Mouse (Mus musculus) stomach, embryonic 16.5 days (tissue): ENCODE results near the gene Hoxa4. TPM values are rescaled to one million over a fixed set of nuclear protein-coding genes. Genes with fewer than 3 reads are reported as not detected.

Experiments used
- ATAC-seq: fragments of 200-750 bp; cut with Nextera tagmentation; 2 replicates; pipeline ENCODE4 v1.8.0; 2017; ENCODE audit warnings: moderate number of reproducible peaks, moderate TSS enrichment; ENCODE audit not compliant: insufficient read depth, low FRiP score
- H3K27ac ChIP-seq: fragments of 300-500 bp; sonication (generic); 2 replicates; pipeline ENCODE4 v1.5.1; 2014; ENCODE audit warnings: low read length
- H3K27me3 ChIP-seq: fragments of 300-500 bp; sonication (generic); 2 replicates; pipeline ENCODE4 v1.6.1; 2014; ENCODE audit warnings: low read length, control low read depth, mixed read lengths; ENCODE audit not compliant: control insufficient read depth, insufficient read depth
- H3K36me3 ChIP-seq: fragments of 300-500 bp; sonication (generic); 2 replicates; pipeline ENCODE4 v1.6.1; 2014; ENCODE audit warnings: low read length; ENCODE audit not compliant: control insufficient read depth, insufficient read depth
- H3K4me1 ChIP-seq: fragments of 300-500 bp; sonication (generic); 2 replicates; pipeline ENCODE4 v1.6.1; 2014; ENCODE audit warnings: low read length, control low read depth, mixed read lengths; ENCODE audit not compliant: control insufficient read depth, insufficient read depth
- H3K4me2 ChIP-seq: fragments of 300-500 bp; sonication (generic); 2 replicates; pipeline ENCODE4 v1.6.1; 2014; ENCODE audit warnings: low read depth, low read length, mixed read lengths
- H3K4me3 ChIP-seq: fragments of 300-500 bp; sonication (generic); replicated peaks from 2 replicates; pipeline ENCODE4 v1.5.1; 2014; ENCODE audit warnings: mild to moderate bottlenecking, low read length
- H3K9ac ChIP-seq: fragments of 300-500 bp; sonication (generic); 2 replicates; pipeline ENCODE4 v1.6.1; 2014; ENCODE audit warnings: low read length
- H3K9me3 ChIP-seq: fragments of 300-500 bp; sonication (generic); replicated peaks from 2 replicates; pipeline ENCODE4 v1.6.1; 2016; ENCODE audit warnings: low read length, control low read depth; ENCODE audit not compliant: control insufficient read depth
- WGBS: fragments of 180-500 bp; shearing (Covaris S2); extraction: QIAGEN DNeasy Blood & Tissue Kit; methylation state at CpG from one replicate; pipeline ENCODE4 v1.1.7; 2014; 5-methylcytosine and 5-hydroxymethylcytosine counted together
- polyA plus RNA-seq: library from polyadenylated mRNA; unstranded; fragments of >200 nt; fragmentation: Nextera tagmentation; extraction: Ambion mirVana; gene quantifications from 2 replicates; pipeline ENCODE4 v1.2.1, GENCODE M21; 2015

Hoxa4 gene
- polyA plus RNA-seq, 1 experiment from 2014 or later, result 2.8 TPM

DNA sequence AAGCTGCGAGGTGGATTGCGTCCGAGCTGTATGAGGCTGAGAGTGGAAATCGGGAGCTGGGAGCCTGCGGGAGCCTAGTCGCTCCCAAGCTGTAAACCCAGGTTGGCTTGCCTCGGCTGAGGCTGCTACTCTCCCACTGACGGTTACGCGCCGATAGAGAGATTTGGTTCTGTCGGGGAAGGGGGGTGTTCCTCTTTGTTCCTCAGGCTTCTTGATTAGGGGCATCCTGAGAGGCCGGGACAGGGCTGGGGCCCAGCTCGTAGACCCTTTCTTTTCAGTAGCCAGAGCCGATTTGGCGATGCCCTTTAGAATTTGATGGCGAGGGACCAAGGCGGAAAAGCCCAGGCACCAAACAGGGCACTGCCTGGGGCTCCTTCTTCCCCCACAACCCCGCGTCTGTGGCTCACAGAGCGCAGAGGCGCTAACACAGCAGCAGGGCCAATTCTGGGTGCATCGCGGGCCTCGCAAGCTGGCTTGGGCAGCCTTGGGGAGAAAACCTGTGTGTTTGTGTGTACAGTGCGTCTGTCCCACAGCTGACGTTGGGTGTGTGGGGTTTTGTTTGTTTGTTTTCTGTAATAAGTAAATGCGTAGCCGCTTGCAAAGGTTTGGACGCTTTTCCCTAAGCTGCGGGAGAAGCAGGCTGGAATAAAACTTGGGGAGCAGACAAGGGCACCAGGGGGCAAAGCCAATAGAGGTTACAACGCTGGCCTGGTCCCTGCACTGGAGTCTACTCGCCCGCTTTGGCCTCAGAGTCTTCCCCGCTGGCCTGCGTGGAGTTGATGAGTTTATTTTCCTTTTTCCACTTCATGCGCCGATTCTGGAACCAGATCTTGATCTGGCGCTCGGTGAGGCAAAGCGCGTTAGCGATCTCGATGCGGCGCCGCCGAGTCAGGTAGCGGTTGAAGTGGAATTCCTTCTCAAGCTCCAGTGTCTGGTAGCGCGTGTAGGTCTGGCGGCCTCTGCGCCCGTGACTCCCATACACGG, 14.4 kb upstream of the Hoxa4 start:
- peak overlapping the region; percentile 71 for H3K4me3 ChIP-seq
- peak overlapping the region; percentile 84 for H3K4me2 ChIP-seq
- H3K9me3 ChIP-seq, result no peaks in the 10 kb centered on the region
- H3K27me3 ChIP-seq, result peaks cover 40% of the 10 kb centered on the region
- WGBS, result 14% methylated on average over 55 of the region's 55 CpGs
- H3K27ac ChIP-seq, result peak overlapping the region; percentile 70
- peaks cover 4% of the 10 kb centered on the region; the same call in 1 of the 2 replicates for H3K4me1 ChIP-seq
- no peaks in the 10 kb centered on the region for H3K36me3 ChIP-seq
- peak overlapping the region; percentile 73 for H3K9ac ChIP-seq
- ATAC-seq, result no peak

- peak overlapping the region; percentile 84 for H3K4me2 ChIP-seq
- WGBS, result 13% methylated on average over 14 of the region's 14 CpGs
- no peak for ATAC-seq
- no peaks in the 10 kb centered on the region for H3K9me3 ChIP-seq
- peak overlapping the region; percentile 70 for H3K27ac ChIP-seq
- H3K27me3 ChIP-seq, result peaks cover 42% of the 10 kb centered on the region
- H3K4me1 ChIP-seq, result peaks cover 4% of the 10 kb centered on the region; the same call in 1 of the 2 replicates
- H3K4me3 ChIP-seq, result peak overlapping the region; percentile 71
- no peaks in the 10 kb centered on the region for H3K36me3 ChIP-seq
- H3K9ac ChIP-seq, result peak overlapping the region; percentile 73
Observed at GRCm38 (mm10) chr6:52205221-52205620, 13.7 kb upstream of the Hoxa4 start.

- peak; percentile 89 for ATAC-seq
- H3K9ac ChIP-seq, result peak within 1 kb of the TSS; percentile 88
- H3K27ac ChIP-seq, result peak within 1 kb of the TSS; percentile 72
- H3K4me1 ChIP-seq, result peaks cover 4% of the 10 kb centered on the region; the same call in 1 of the 2 replicates
- peaks cover 38% of the 10 kb centered on the region for H3K27me3 ChIP-seq
- H3K4me3 ChIP-seq, result peak within 1 kb of the TSS; percentile 71
- H3K9me3 ChIP-seq, result no peaks in the 10 kb centered on the region
- under 1% methylated on average over 65 of the region's 65 CpGs for WGBS
- peak within 1 kb of the TSS; percentile 84 for H3K4me2 ChIP-seq
- H3K36me3 ChIP-seq, result no peaks in the 10 kb centered on the region
Observed at GRCm38 (mm10) chr6:52204050-52204752, 12.6 kb upstream of the Hoxa4 start, which contains the start of gene Hoxa5. Gene Hoxa5, minus strand, starts transcription at chr6:52204587.

DNA sequence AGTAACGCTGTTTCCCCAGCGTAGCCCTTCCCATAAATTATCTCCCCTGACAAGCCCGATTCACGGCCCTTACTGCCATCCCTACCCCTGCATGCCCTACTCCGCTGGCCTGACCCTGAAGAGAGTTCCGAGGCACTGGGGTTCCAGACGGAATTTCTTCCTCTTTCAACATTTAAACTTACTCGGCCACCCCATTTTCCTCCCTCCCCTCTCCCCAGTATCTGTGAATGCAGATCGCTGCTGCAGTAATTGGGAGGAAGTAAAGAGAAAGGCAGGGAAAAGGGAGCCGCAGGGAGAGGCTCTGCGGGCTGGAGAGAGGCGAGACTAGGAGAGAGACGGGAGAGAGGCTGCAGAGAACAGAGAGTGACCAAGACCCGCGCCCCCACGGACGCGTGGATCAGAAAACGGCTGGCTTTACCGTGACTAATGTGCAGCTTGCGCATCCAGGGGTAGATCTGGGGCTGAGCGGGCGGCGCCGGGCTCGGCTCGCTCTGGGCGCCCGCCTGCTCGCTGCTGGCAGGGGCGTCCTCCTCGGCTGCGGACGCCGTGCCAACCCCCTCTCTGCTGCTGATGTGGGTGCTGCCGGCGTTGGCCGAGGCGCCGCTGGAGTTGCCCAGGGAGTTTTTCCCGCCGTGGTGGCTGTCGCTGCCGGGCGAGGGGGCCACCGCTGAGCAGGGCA, 12.0 kb upstream of the Hoxa4 start:
- Histone ChIP-seq H3K36me3 (no peaks in the 10 kb centered on the region), H3K4me2 (peak overlapping the region; percentile 84), H3K9me3 (no peaks in the 10 kb centered on the region), H3K27me3 (peaks cover 31% of the 10 kb centered on the region), H3K4me1 (peaks cover 4% of the 10 kb centered on the region; the same call in 1 of the 2 replicates), H3K27ac (peak overlapping the region; percentile 72), H3K9ac (peak overlapping the region; percentile 88), H3K4me3 (peak overlapping the region; percentile 71)
- ATAC-seq, result no peak; the same call in 1 of the 2 replicates
- WGBS, result 2% methylated on average over 46 of the region's 46 CpGs

- H3K4me3 ChIP-seq, result peak overlapping the region; percentile 71
- H3K9ac ChIP-seq, result peak overlapping the region; percentile 88
- WGBS, result 2% methylated on average over 10 of the region's 10 CpGs
- peaks cover 27% of the 10 kb centered on the region for H3K27me3 ChIP-seq
- H3K4me2 ChIP-seq, result peak overlapping the region; percentile 84
- no peaks in the 10 kb centered on the region for H3K36me3 ChIP-seq
- no peaks in the 10 kb centered on the region for H3K9me3 ChIP-seq
- peak overlapping the region; percentile 72 for H3K27ac ChIP-seq
- H3K4me1 ChIP-seq, result peaks cover 4% of the 10 kb centered on the region; the same call in 1 of the 2 replicates
- no peak for ATAC-seq
Observed at GRCm38 (mm10) chr6:52203121-52203370, 11.5 kb upstream of the Hoxa4 start.

DNA sequence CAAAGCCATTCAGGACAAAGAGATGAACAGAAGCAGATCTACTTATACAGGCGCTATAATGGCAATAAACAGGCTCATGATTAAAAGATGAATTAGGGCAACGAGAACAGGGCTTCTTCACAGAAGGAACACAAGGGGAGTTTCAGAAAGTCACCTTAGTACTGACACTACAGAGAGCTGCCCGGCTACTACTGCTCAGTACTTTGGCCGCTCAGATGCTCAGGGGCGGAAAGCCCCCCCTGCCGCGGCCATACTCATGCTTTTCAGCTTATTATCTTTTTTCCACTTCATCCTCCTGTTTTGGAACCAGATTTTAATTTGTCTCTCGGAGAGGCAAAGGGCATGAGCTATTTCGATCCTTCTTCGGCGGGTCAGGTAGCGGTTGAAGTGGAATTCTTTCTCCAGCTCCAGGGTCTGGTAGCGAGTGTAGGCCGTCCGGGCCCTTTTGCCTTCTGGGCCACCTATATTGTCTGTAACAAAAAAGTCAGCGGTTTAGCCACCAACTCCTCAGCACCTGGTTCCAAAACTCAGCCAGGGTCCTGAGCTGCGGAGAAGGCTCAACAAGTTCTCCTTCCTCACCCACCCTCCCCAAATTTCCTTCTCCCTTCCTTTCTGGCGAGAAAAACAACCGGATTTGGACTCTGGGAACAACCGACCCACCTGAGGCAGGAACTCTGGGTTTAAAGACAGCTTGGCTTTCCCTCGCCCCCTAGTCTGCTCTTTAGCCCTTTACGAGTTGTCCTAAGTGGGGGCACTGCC, 11.0 kb upstream of the Hoxa4 start:
- Histone ChIP-seq H3K9ac (peak overlapping the region; percentile 88), H3K4me1 (peaks cover 6% of the 10 kb centered on the region; the same call in 1 of the 2 replicates), H3K27ac (peak overlapping the region; percentile 72), H3K4me3 (peak overlapping the region; percentile 71), H3K36me3 (no peaks in the 10 kb centered on the region), H3K27me3 (peaks cover 24% of the 10 kb centered on the region), H3K9me3 (no peaks in the 10 kb centered on the region), H3K4me2 (peak overlapping the region; percentile 84)
- WGBS, result 14% methylated on average over 22 of the region's 22 CpGs
- no peak for ATAC-seq

- H3K4me2 ChIP-seq, result peak overlapping the region; percentile 84
- peaks cover 16% of the 10 kb centered on the region for H3K27me3 ChIP-seq
- H3K36me3 ChIP-seq, result no peaks in the 10 kb centered on the region
- peak overlapping the region; percentile 71 for H3K4me3 ChIP-seq
- H3K9me3 ChIP-seq, result no peaks in the 10 kb centered on the region
- peak overlapping the region; percentile 71 for H3K9ac ChIP-seq
- H3K27ac ChIP-seq, result peak overlapping the region; percentile 84
- WGBS, result 42% methylated on average over 1 of the region's 1 CpGs
- H3K4me1 ChIP-seq, result peaks cover 14% of the 10 kb centered on the region
- ATAC-seq, result no peak
Observed at GRCm38 (mm10) chr6:52201269-52201668, 9.7 kb upstream of the Hoxa4 start.

- peak overlapping the region; percentile 84 for H3K4me2 ChIP-seq
- H3K27me3 ChIP-seq, result peaks cover 13% of the 10 kb centered on the region
- H3K36me3 ChIP-seq, result no peaks in the 10 kb centered on the region
- H3K9me3 ChIP-seq, result no peaks in the 10 kb centered on the region
- peaks cover 18% of the 10 kb centered on the region for H3K4me1 ChIP-seq
- ATAC-seq, result no peak
- H3K27ac ChIP-seq, result peak overlapping the region; percentile 84
- peak overlapping the region; percentile 71 for H3K4me3 ChIP-seq
- WGBS, result 36% methylated on average over 10 of the region's 10 CpGs
- H3K9ac ChIP-seq, result peak overlapping the region; percentile 71
Observed at GRCm38 (mm10) chr6:52200751-52201250, 9.2 kb upstream of the Hoxa4 start.
